Mouse (Mus musculus) CH12.LX (cell line): ENCODE data around the gene Dkk2. TPM values are rescaled to one million over a fixed set of nuclear protein-coding genes. Genes with fewer than 3 reads are reported as not detected.

Source experiments
- DNase-seq: peaks from one replicate; pipeline ENCODE4 v3.0.0-alpha.2; 2013; ENCODE audit errors: extremely low read depth
- H3K27ac ChIP-seq: 2 replicates; pipeline ENCODE4 v1.5.1; 2012; ENCODE audit warnings: low read depth, mild to moderate bottlenecking, control low read depth, moderate library complexity; ENCODE audit not compliant: insufficient read depth
- H3K27me3 ChIP-seq: replicated peaks from 2 replicates; pipeline ENCODE3; 2012; ENCODE audit warnings: inconsistent platforms
- H3K36me3 ChIP-seq, 2 experiments: replicated peaks in 1 of 2; 2 replicates each; pipeline versions ENCODE3 to v1.6.1; 2012; ENCODE audit warnings: inconsistent platforms in 1 of 2, low read length in 1 of 2, mild to moderate bottlenecking in 1 of 2, mixed read lengths in 1 of 2, moderate library complexity in 1 of 2; ENCODE audit not compliant: control insufficient read depth in 1 of 2, insufficient read depth in 1 of 2
- H3K4me1 ChIP-seq, 2 experiments: 2 replicates each; pipeline ENCODE4 v1.6.1; 2012; ENCODE audit warnings: inconsistent platforms in 1 of 2, moderate library complexity in 1 of 2; ENCODE audit not compliant: insufficient read depth in 2 of 2, control insufficient read depth in 1 of 2
- H3K4me2 ChIP-seq: 2 replicates; pipeline ENCODE4 v1.6.1; 2012; ENCODE audit warnings: low read depth, mild to moderate bottlenecking, control low read depth; ENCODE audit not compliant: poor library complexity, insufficient read depth, severe bottlenecking
- H3K4me3 ChIP-seq, 3 experiments: fragments of 150-350 bp in 1 of 3; sonication (generic) in 1 of 3; replicated peaks in 1 of 3; 2 replicates each; pipeline versions ENCODE3 to v1.5.1; 2011 to 2012; ENCODE audit warnings: low read depth in 2 of 3, low read length in 2 of 3, mild to moderate bottlenecking in 2 of 3, moderate library complexity in 2 of 3, control low read depth in 1 of 3, improper control_type of control experiment in 1 of 3, inconsistent platforms in 1 of 3, mixed read lengths in 1 of 3; ENCODE audit not compliant: poor library complexity in 1 of 3
- H3K79me2 ChIP-seq: replicated peaks from 2 replicates; pipeline ENCODE4 v1.6.1; 2012; ENCODE audit warnings: mild to moderate bottlenecking, moderate library complexity; ENCODE audit not compliant: control insufficient read depth, poor library complexity, insufficient read depth, severe bottlenecking; ENCODE audit errors: extremely low read depth
- H3K9ac ChIP-seq: 2 replicates; pipeline ENCODE4 v1.6.1; 2012; ENCODE audit warnings: low read depth, mild to moderate bottlenecking, control low read depth, moderate library complexity; ENCODE audit not compliant: insufficient read depth
- H3K9me3 ChIP-seq: replicated peaks from 2 replicates; pipeline ENCODE3; 2012; ENCODE audit warnings: low read length, inconsistent platforms, mixed read lengths
- BHLHE40 ChIP-seq: IDR thresholded peaks from 2 replicates; pipeline ENCODE4 v1.6.1; 2011; ENCODE audit warnings: mild to moderate bottlenecking, low read depth, low read length, improper control_type of control experiment
- CHD2 ChIP-seq: IDR thresholded peaks from 2 replicates; pipeline ENCODE4 v1.6.1; 2011; ENCODE audit warnings: low read length, improper control_type of control experiment
- CTCF ChIP-seq, 2 experiments: IDR thresholded peaks in 1 of 2; conservative IDR thresholded peaks in 1 of 2; 2 replicates each; pipeline ENCODE4 v1.5.1; 2011 to 2012; ENCODE audit warnings: low read depth in 2 of 2, low read length in 2 of 2, improper control_type of control experiment in 1 of 2, inconsistent platforms in 1 of 2, mild to moderate bottlenecking in 1 of 2, moderate library complexity in 1 of 2
- E2F4 ChIP-seq: IDR thresholded peaks from 2 replicates; pipeline ENCODE4 v1.6.1; 2011; ENCODE audit warnings: low read depth, low read length, improper control_type of control experiment; ENCODE audit not compliant: insufficient replicate concordance
- ELF1 ChIP-seq: IDR thresholded peaks from 2 replicates; pipeline ENCODE4 v1.6.1; 2014; ENCODE audit warnings: low read depth, mild to moderate bottlenecking, inconsistent platforms, low read length, improper control_type of control experiment
- EP300 ChIP-seq: IDR thresholded peaks from 2 replicates; pipeline ENCODE4 v1.6.1; 2011; ENCODE audit warnings: low read length, improper control_type of control experiment
- ETS1 ChIP-seq: conservative IDR thresholded peaks from 2 replicates; pipeline ENCODE4 v1.6.1; 2012; ENCODE audit warnings: low read depth, mild to moderate bottlenecking, inconsistent platforms, low read length, improper control_type of control experiment, moderate library complexity
- GABPA ChIP-seq: IDR thresholded peaks from 2 replicates; pipeline ENCODE4 v1.6.1; 2012; ENCODE audit warnings: low read depth, low read length, improper control_type of control experiment, inconsistent platforms; ENCODE audit not compliant: insufficient replicate concordance
- JUN ChIP-seq: IDR thresholded peaks from 2 replicates; pipeline ENCODE4 v1.6.1; 2011; ENCODE audit warnings: low read depth, mild to moderate bottlenecking, low read length, improper control_type of control experiment, moderate library complexity; ENCODE audit not compliant: insufficient read depth
- JUND ChIP-seq: conservative IDR thresholded peaks from 2 replicates; pipeline ENCODE4 v1.6.1; 2011; ENCODE audit warnings: low read depth, low read length, improper control_type of control experiment
- MAFK ChIP-seq: IDR thresholded peaks from 2 replicates; pipeline ENCODE4 v1.6.1; 2011; ENCODE audit warnings: low read length, improper control_type of control experiment; ENCODE audit not compliant: insufficient replicate concordance
- MAX ChIP-seq: IDR thresholded peaks from 2 replicates; pipeline ENCODE4 v1.6.1; 2011; ENCODE audit warnings: low read length, improper control_type of control experiment
- MEF2A ChIP-seq: IDR thresholded peaks from 2 replicates; pipeline ENCODE4 v1.6.1; 2014; ENCODE audit warnings: low read depth, mild to moderate bottlenecking, inconsistent platforms, low read length, improper control_type of control experiment, borderline replicate concordance
- MYC ChIP-seq: IDR thresholded peaks from 2 replicates; pipeline ENCODE4 v1.6.1; 2011; ENCODE audit warnings: low read depth, mild to moderate bottlenecking, improper control_type of control experiment, low read length
- NELFE ChIP-seq: IDR thresholded peaks from 2 replicates; pipeline ENCODE4 v1.6.1; 2011; ENCODE audit warnings: low read depth, low read length, improper control_type of control experiment
- RAD21 ChIP-seq: IDR thresholded peaks from 2 replicates; pipeline ENCODE4 v1.6.1; 2011; ENCODE audit warnings: low read depth, mild to moderate bottlenecking, low read length, improper control_type of control experiment, moderate library complexity
- RCOR1 ChIP-seq: conservative IDR thresholded peaks from 2 replicates; pipeline ENCODE4 v1.6.1; 2012; ENCODE audit warnings: low read depth, mild to moderate bottlenecking, inconsistent platforms, low read length, improper control_type of control experiment
- SIN3A ChIP-seq: IDR thresholded peaks from 2 replicates; pipeline ENCODE4 v1.6.1; 2012; ENCODE audit warnings: low read length, improper control_type of control experiment, inconsistent platforms
- SMC3 ChIP-seq: IDR thresholded peaks from 2 replicates; pipeline ENCODE4 v1.6.1; 2011; ENCODE audit warnings: low read depth, low read length, improper control_type of control experiment
- TCF12 ChIP-seq: IDR thresholded peaks from 2 replicates; pipeline ENCODE4 v1.6.1; 2014; ENCODE audit warnings: low read depth, mild to moderate bottlenecking, inconsistent platforms, low read length, improper control_type of control experiment
- UBTF ChIP-seq: IDR thresholded peaks from 2 replicates; pipeline ENCODE4 v1.6.1; 2012; ENCODE audit warnings: low read depth, mild to moderate bottlenecking, inconsistent platforms, low read length, improper control_type of control experiment, moderate library complexity
- USF1 ChIP-seq: IDR thresholded peaks from 2 replicates; pipeline ENCODE4 v1.6.1; 2014; ENCODE audit warnings: low read depth, mild to moderate bottlenecking, inconsistent platforms, low read length, improper control_type of control experiment
- USF2 ChIP-seq: conservative IDR thresholded peaks from 2 replicates; pipeline ENCODE4 v1.6.1; 2011; ENCODE audit warnings: low read depth, low read length, improper control_type of control experiment
- dilution Hi-C: fragments of 300-500 bp; cut with MboI; formaldehyde crosslinking; loops from 2 replicates; pipeline ENCODE4 v1.14.3; 2020; ENCODE audit warnings: low sequenced_read_pairs; ENCODE audit not compliant: extremely low pct_unique_long_range_greater_than_20kb, extremely low pct_ligation_motif_present
- in situ Hi-C: fragments of 300-500 bp; cut with MboI; formaldehyde crosslinking; loops from 3 replicates; pipeline ENCODE4 v1.14.3; 2019; ENCODE audit warnings: low sequenced_read_pairs, low pct_ligation_motif_present, low pct_unique_long_range_greater_than_20kb, mixed read lengths
- polyA plus RNA-seq: library from polyadenylated mRNA; unstranded; fragments of >175 nt; gene quantifications from 2 replicates; pipeline ENCODE4 v1.2.1, GENCODE M21; 2012; ENCODE audit warnings: low read depth; ENCODE audit not compliant: insufficient read length
- total RNA-seq, 2 experiments: library from RNA; depleted of rRNA; stranded (reverse); fragments of 300-350 nt in 1 of 2; fragments of >200 nt in 1 of 2; gene quantifications; 2 replicates each; pipeline ENCODE4 v1.2.3; 2012 to 2014

Gene Dkk2
- total and polyA plus RNA-seq, 3 experiments, result not detected

- no peak overlapping the region for H3K4me3 ChIP-seq
- in situ Hi-C loops (no loop called here), dilution Hi-C loops (no loop called here)
- 0 out of 4 replicates have a peak, but pooled peaks cover 0 to 3% of the 10 kb centered on the region in 2 experiments for H3K4me1 ChIP-seq
- H3K27ac ChIP-seq, result no peak overlapping the region
- H3K9ac ChIP-seq, result no peak overlapping the region
- peaks cover 2% of the 10 kb centered on the region for H3K9me3 ChIP-seq
- H3K36me3 ChIP-seq, result no peaks in the 10 kb centered on the region
- no peaks in the 10 kb centered on the region for H3K79me2 ChIP-seq
- no peak for TF ChIP-seq JUND
- TF ChIP-seq USF1, result no peak
- no peak for TF ChIP-seq SMC3
- TF ChIP-seq ETS1, result no peak
- TF ChIP-seq ELF1, result no peak
- TF ChIP-seq MEF2A, result no peak
- no peak for TF ChIP-seq UBTF
- no peak; the same call in 1 of the 2 replicates for TF ChIP-seq EP300
- no peak for TF ChIP-seq BHLHE40
- no peak for TF ChIP-seq JUN
- no peak for TF ChIP-seq USF2
- no peak for TF ChIP-seq NELFE
- no peaks in the 10 kb centered on the region for H3K27me3 ChIP-seq
- H3K4me2 ChIP-seq, result no peak overlapping the region; the same call in 1 of the 2 replicates
- no peak for DNase-seq
Measured at GRCm38 (mm10) chr3:132134502-132134901, 49.4 kb downstream of the Dkk2 start.

- peaks cover 2% of the 10 kb centered on the region for H3K9me3 ChIP-seq
- dilution Hi-C loops (no loop called here), in situ Hi-C loops (no loop called here)
- no peak for DNase-seq
- no peaks in the 10 kb centered on the region for H3K27me3 ChIP-seq
- TF ChIP-seq ETS1 (no peak), GABPA (no peak), MYC (no peak), UBTF (no peak), MAFK (no peak), USF1 (no peak), SIN3A (no peak), CTCF (conservative IDR thresholded peaks at IDR 0.05 in 1 of 2, IDR thresholded peaks at IDR 0.05 in 1 of 2; ENCODE audit: low read depth in 2 of 2, low read length in 2 of 2) (no peak), CHD2 (no peak), E2F4 (no peak), MAX (no peak), RAD21 (no peak), TCF12 (no peak), RCOR1 (no peak), SMC3 (no peak)
- H3K4me2 ChIP-seq, result no peak overlapping the region
- H3K4me1 ChIP-seq, result 0 out of 4 replicates have a peak, but pooled peaks cover 0 to 3% of the 10 kb centered on the region in 2 experiments
- H3K9ac ChIP-seq, result no peak overlapping the region
- no peak overlapping the region for H3K4me3 ChIP-seq
- no peaks in the 10 kb centered on the region for H3K79me2 ChIP-seq
- no peaks in the 10 kb centered on the region for H3K36me3 ChIP-seq
- no peak overlapping the region for H3K27ac ChIP-seq
Measured at GRCm38 (mm10) chr3:132137802-132138378, 52.8 kb downstream of the Dkk2 start.
